Mouse (Mus musculus): ENCODE data around the gene Maff. TPM values are rescaled to one million over a fixed set of nuclear protein-coding genes. Genes with fewer than 3 reads are reported as not detected.
A peak's percentile ranks its signal among the peaks of the same experiment; 100 is the strongest.

Maff gene
- polyA plus RNA-seq, 1 experiment: 28.5 TPM

DNA sequence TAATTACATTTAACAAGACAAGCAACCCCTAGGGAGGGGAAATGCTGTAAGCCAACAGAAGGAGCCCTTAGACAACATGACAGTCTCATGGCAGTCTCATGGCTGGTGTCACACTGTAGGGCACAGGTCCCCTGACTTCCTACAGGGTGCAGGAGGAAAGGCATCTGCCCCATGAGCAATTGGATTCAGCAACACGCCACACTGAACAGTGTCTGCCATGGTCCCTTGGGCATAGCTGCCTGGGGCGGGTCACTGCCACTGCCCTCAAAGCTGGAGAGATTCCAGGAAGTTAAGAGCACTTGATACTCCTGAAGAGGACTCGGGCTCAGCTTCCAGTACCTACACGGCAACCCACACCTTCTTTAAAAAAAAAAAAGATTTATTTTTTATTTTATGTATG, 20.2 kb upstream of the Maff start:
- no peak for TF ChIP-seq POLR2A (IDR thresholded peaks at IDR 0.05; ENCODE audit: low read depth, low read length)
- no peak for TF ChIP-seq CTCF (IDR thresholded peaks at IDR 0.05; ENCODE audit: extremely low read depth, insufficient read length, insufficient replicate concordance, low read depth, low read length)
- WGBS: 18% methylated on average over 4 of the region's 4 CpGs
- no peak overlapping the region for H3K27ac ChIP-seq (ENCODE audit: insufficient read depth, low read depth, low read length)
- H3K4me1 ChIP-seq (ENCODE audit: control insufficient read depth, insufficient read depth, insufficient read length, low read length): peaks cover 36% of the 10 kb centered on the region
- H3K4me3 ChIP-seq (ENCODE audit: low read depth, low read length): no peak overlapping the region
- no peaks in the 10 kb centered on the region for H3K27me3 ChIP-seq (ENCODE audit: control insufficient read depth, insufficient read depth, low read length)
- no peaks in the 10 kb centered on the region for H3K36me3 ChIP-seq (ENCODE audit: control insufficient read depth, insufficient read depth, low read length)

DNA sequence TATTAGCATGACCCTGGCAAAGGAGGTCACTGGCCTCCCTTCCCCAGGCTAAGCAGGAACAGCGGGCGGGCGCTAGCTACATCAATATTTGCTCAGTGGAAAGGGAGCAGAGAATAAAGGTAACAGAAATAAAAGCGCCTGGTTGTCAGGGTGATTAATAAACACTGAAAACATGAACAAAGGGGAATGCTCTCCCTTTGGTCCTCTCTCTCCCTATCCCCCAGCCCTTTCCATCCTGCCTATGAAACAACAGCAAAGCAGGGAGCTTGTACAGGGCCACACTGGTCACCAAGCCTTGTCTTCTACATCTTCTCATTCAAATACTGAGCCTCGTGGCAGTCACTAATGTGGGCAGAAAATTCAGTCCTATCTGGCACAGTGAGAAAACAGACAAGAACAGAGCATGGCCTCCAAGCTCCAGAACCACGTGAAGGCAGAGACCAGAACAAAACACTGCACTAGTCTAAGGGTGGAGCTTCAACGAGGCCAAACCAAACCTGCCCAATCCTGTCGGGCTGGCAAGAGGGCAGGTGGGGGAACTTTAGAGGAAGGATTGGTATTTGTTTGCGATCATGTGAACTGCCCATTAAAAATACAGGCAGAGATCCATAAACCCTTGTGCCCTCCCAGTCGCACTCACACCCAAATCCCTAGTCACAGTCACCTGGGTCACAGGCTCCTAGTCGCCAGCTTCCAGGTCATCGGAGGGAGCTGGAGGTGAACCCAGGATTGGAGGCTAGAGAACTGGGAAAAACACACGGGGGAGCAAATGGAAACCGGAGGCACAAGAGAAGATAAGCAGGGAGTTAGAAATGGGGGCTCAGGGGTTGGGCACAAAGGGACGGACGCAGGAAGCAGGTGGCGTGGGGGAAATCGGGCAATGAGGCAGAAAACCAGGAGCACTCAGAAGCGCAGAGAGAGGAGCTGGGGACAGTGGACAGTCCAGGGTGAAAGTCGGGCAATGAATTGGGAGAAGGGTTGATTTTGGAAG, 19.2 kb upstream of the Maff start:
- peak overlapping the region; percentile 75 for H3K4me3 ChIP-seq (ENCODE audit: low read depth, low read length)
- H3K4me1 ChIP-seq (ENCODE audit: control insufficient read depth, insufficient read depth, insufficient read length, low read length): peaks cover 33% of the 10 kb centered on the region
- WGBS: 5% methylated on average over 20 of the region's 20 CpGs
- no peaks in the 10 kb centered on the region for H3K36me3 ChIP-seq (ENCODE audit: control insufficient read depth, insufficient read depth, low read length)
- peak overlapping the region; percentile 95 for H3K27ac ChIP-seq (ENCODE audit: insufficient read depth, low read depth, low read length)
- peak; percentile 17; the same call in 1 of the 2 replicates for TF ChIP-seq CTCF (IDR thresholded peaks at IDR 0.05; ENCODE audit: extremely low read depth, insufficient read length, insufficient replicate concordance, low read depth, low read length)
- TF ChIP-seq POLR2A (IDR thresholded peaks at IDR 0.05; ENCODE audit: low read depth, low read length): peak; percentile 26; the same call in 1 of the 2 replicates
- no peaks in the 10 kb centered on the region for H3K27me3 ChIP-seq (ENCODE audit: control insufficient read depth, insufficient read depth, low read length)

DNA sequence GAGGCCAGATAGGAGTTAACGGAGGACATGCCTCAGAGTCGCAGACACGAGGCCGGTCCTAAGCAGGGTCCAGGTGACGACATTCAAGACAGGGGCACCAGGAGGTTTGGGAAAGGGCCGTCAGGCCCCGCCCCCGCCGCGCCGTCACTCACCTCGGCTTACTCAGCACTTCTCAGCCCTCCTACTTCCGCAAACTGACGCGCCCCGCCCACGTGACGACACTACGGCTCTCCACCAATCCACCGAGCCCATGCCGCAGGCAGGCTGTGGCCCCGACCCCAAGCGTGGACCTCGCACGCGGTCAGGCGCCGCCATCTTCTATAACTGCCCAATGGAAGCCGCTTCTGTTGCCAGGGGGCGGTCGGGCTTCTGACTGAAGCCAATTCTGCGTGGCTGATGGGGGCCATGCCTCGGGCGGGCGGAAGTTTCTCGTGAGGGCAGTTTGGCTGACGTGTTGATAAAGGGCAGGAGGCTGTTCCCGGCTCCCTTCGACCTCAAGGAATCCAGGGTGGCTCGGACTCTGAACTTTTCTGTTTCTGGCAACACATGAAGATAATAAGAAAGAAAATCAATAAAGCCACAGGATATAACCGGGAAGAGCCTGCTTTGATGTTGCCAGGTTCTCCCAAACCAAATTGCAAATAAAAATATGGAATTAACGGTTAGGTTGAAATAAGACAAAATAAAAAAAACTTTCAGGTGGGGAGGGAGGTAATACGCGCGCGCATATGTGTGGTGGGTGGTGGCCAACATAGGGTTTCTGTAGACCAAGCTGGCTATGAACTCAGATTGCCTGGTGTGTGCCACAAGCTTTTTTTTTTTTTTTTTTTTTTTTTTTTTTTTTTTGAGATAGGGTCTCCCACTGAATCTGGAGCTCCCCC, 18.1 kb upstream of the Maff start, which contains the start of gene Pla2g6:
Gene Pla2g6 (minus strand): TSS at position 333 of the 881 bp plus-strand sequence.
- TF ChIP-seq POLR2A (IDR thresholded peaks at IDR 0.05; ENCODE audit: low read depth, low read length) (no peak), CTCF (IDR thresholded peaks at IDR 0.05; ENCODE audit: extremely low read depth, insufficient read length, insufficient replicate concordance, low read depth, low read length) (no peak)
- Histone ChIP-seq H3K4me3 (ENCODE audit: low read depth, low read length) (peak within 1 kb of the TSS; percentile 75), H3K4me1 (ENCODE audit: control insufficient read depth, insufficient read depth, insufficient read length, low read length) (peaks cover 30% of the 10 kb centered on the region), H3K27ac (ENCODE audit: insufficient read depth, low read depth, low read length) (peak within 1 kb of the TSS; percentile 95), H3K27me3 (ENCODE audit: control insufficient read depth, insufficient read depth, low read length) (no peaks in the 10 kb centered on the region), H3K36me3 (ENCODE audit: control insufficient read depth, insufficient read depth, low read length) (no peaks in the 10 kb centered on the region)
- under 1% methylated on average over 46 of the region's 46 CpGs for WGBS

DNA sequence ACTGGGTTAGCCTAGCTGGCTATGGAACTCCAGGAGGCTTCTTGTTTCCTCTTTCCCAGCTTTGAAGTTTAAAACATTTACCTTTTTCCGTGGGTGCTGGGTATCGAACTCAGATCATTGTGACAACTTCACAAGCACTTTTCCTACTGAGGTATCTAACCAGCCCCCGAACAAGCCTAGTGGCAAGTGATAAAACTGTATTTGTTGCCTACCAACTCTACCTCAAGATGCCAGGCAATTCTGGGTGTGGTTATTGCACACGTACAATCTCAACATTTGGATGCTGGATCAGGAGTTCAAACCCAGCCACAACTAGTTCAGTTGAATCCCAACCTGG, 17.5 kb upstream of the Maff start:
- WGBS: 48% methylated on average over 4 of the region's 4 CpGs
- Histone ChIP-seq H3K36me3 (ENCODE audit: control insufficient read depth, insufficient read depth, low read length) (no peaks in the 10 kb centered on the region), H3K27ac (ENCODE audit: insufficient read depth, low read depth, low read length) (no peak overlapping the region), H3K27me3 (ENCODE audit: control insufficient read depth, insufficient read depth, low read length) (no peaks in the 10 kb centered on the region), H3K4me3 (ENCODE audit: low read depth, low read length) (no peak overlapping the region), H3K4me1 (ENCODE audit: control insufficient read depth, insufficient read depth, insufficient read length, low read length) (peaks cover 24% of the 10 kb centered on the region)
- TF ChIP-seq POLR2A (IDR thresholded peaks at IDR 0.05; ENCODE audit: low read depth, low read length): no peak
- TF ChIP-seq CTCF (IDR thresholded peaks at IDR 0.05; ENCODE audit: extremely low read depth, insufficient read length, insufficient replicate concordance, low read depth, low read length): no peak

DNA sequence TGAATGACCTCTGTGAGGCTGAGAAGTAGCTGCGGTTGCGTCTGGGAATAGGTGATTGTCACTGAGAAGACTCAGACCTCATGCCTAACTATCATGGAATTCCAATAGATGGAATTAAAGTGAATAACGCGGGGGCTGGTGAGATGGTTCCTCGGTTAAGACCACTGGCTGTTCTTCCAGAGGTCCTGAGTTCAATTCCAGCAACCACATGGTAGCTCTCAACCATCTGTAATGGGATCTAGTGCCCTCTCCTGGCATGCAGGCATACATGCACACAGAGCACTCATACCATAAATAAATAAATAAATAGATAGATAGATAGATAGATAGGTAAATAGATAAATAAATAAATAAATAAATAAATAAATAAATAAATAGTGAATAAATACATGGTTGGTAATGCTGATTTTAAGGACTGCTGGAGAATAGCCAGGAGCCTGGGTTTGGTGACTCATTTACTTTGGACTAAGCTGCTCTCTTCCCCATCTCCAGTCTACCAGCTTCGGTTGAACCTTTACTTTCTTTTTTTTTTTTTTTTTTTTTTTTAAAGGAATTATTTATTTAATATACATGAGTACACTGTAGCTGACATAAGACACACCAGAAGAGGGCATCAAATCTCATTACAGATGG, 17.0 kb upstream of the Maff start:
- Histone ChIP-seq H3K27me3 (ENCODE audit: control insufficient read depth, insufficient read depth, low read length) (no peaks in the 10 kb centered on the region), H3K27ac (ENCODE audit: insufficient read depth, low read depth, low read length) (no peak overlapping the region), H3K36me3 (ENCODE audit: control insufficient read depth, insufficient read depth, low read length) (no peaks in the 10 kb centered on the region), H3K4me3 (ENCODE audit: low read depth, low read length) (no peak overlapping the region), H3K4me1 (ENCODE audit: control insufficient read depth, insufficient read depth, insufficient read length, low read length) (peaks cover 18% of the 10 kb centered on the region)
- WGBS: 92% methylated on average over 6 of the region's 6 CpGs
- TF ChIP-seq POLR2A (IDR thresholded peaks at IDR 0.05; ENCODE audit: low read depth, low read length) (no peak), CTCF (IDR thresholded peaks at IDR 0.05; ENCODE audit: extremely low read depth, insufficient read length, insufficient replicate concordance, low read depth, low read length) (no peak; the same call in 1 of the 2 replicates)

DNA sequence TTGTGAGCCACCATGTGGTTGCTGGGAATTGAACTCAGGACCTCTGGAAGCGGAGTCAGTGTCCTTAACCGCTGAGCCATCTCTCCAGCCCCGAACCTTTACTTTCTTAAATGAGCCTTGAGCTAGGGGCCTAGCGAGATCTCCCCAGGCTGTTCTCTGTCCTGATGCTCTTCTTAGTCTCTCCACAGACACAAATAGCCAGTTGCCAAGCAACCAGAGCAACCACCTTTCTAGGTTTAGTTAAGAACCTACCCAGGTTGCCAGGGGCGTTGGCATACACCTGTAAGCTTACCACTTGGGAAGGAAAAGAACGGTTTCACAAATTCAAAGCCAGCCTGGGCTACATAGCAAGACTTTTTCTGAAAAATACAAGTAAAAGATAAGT, 16.4 kb upstream of the Maff start:
- Histone ChIP-seq H3K4me3 (ENCODE audit: low read depth, low read length) (no peak overlapping the region), H3K27me3 (ENCODE audit: control insufficient read depth, insufficient read depth, low read length) (no peaks in the 10 kb centered on the region), H3K36me3 (ENCODE audit: control insufficient read depth, insufficient read depth, low read length) (no peaks in the 10 kb centered on the region), H3K4me1 (ENCODE audit: control insufficient read depth, insufficient read depth, insufficient read length, low read length) (peaks cover 16% of the 10 kb centered on the region), H3K27ac (ENCODE audit: insufficient read depth, low read depth, low read length) (no peak overlapping the region)
- TF ChIP-seq POLR2A (IDR thresholded peaks at IDR 0.05; ENCODE audit: low read depth, low read length) (no peak), CTCF (IDR thresholded peaks at IDR 0.05; ENCODE audit: extremely low read depth, insufficient read length, insufficient replicate concordance, low read depth, low read length) (no peak)
- WGBS: 83% methylated on average over 6 of the region's 6 CpGs

Data from small intestine, adult 2 months (tissue).